Mouse (Mus musculus) CH12.LX (cell line): Measurements from ENCODE around the gene Gm12216. TPM values are rescaled to one million over a fixed set of nuclear protein-coding genes. Genes with fewer than 3 reads are reported as not detected.

Experiments used
- DNase-seq: peaks from one replicate; pipeline ENCODE4 v3.0.0-alpha.2; 2013; ENCODE audit errors: extremely low read depth
- H3K27ac ChIP-seq: 2 replicates; pipeline ENCODE4 v1.5.1; 2012; ENCODE audit warnings: low read depth, mild to moderate bottlenecking, control low read depth, moderate library complexity; ENCODE audit not compliant: insufficient read depth
- H3K27me3 ChIP-seq: replicated peaks from 2 replicates; pipeline ENCODE3; 2012; ENCODE audit warnings: inconsistent platforms
- H3K36me3 ChIP-seq, 2 experiments: replicated peaks in 1 of 2; 2 replicates each; pipeline versions ENCODE3 to v1.6.1; 2012; ENCODE audit warnings: inconsistent platforms in 1 of 2, low read length in 1 of 2, mild to moderate bottlenecking in 1 of 2, mixed read lengths in 1 of 2, moderate library complexity in 1 of 2; ENCODE audit not compliant: control insufficient read depth in 1 of 2, insufficient read depth in 1 of 2
- H3K4me1 ChIP-seq, 2 experiments: 2 replicates each; pipeline ENCODE4 v1.6.1; 2012; ENCODE audit warnings: inconsistent platforms in 1 of 2, moderate library complexity in 1 of 2; ENCODE audit not compliant: insufficient read depth in 2 of 2, control insufficient read depth in 1 of 2
- H3K4me2 ChIP-seq: 2 replicates; pipeline ENCODE4 v1.6.1; 2012; ENCODE audit warnings: low read depth, mild to moderate bottlenecking, control low read depth; ENCODE audit not compliant: poor library complexity, insufficient read depth, severe bottlenecking
- H3K4me3 ChIP-seq, 3 experiments: fragments of 150-350 bp in 1 of 3; sonication (generic) in 1 of 3; replicated peaks in 1 of 3; 2 replicates each; pipeline versions ENCODE3 to v1.5.1; 2011 to 2012; ENCODE audit warnings: low read depth in 2 of 3, low read length in 2 of 3, mild to moderate bottlenecking in 2 of 3, moderate library complexity in 2 of 3, control low read depth in 1 of 3, improper control_type of control experiment in 1 of 3, inconsistent platforms in 1 of 3, mixed read lengths in 1 of 3; ENCODE audit not compliant: poor library complexity in 1 of 3
- H3K79me2 ChIP-seq: replicated peaks from 2 replicates; pipeline ENCODE4 v1.6.1; 2012; ENCODE audit warnings: mild to moderate bottlenecking, moderate library complexity; ENCODE audit not compliant: control insufficient read depth, poor library complexity, insufficient read depth, severe bottlenecking; ENCODE audit errors: extremely low read depth
- H3K9ac ChIP-seq: 2 replicates; pipeline ENCODE4 v1.6.1; 2012; ENCODE audit warnings: low read depth, mild to moderate bottlenecking, control low read depth, moderate library complexity; ENCODE audit not compliant: insufficient read depth
- H3K9me3 ChIP-seq: replicated peaks from 2 replicates; pipeline ENCODE3; 2012; ENCODE audit warnings: low read length, inconsistent platforms, mixed read lengths
- BHLHE40 ChIP-seq: IDR thresholded peaks from 2 replicates; pipeline ENCODE4 v1.6.1; 2011; ENCODE audit warnings: mild to moderate bottlenecking, low read depth, low read length, improper control_type of control experiment
- CHD1 ChIP-seq: IDR thresholded peaks from 2 replicates; pipeline ENCODE4 v1.6.1; 2012; ENCODE audit warnings: low read depth, low read length, improper control_type of control experiment, inconsistent platforms
- CHD2 ChIP-seq: IDR thresholded peaks from 2 replicates; pipeline ENCODE4 v1.6.1; 2011; ENCODE audit warnings: low read length, improper control_type of control experiment
- CTCF ChIP-seq, 2 experiments: IDR thresholded peaks in 1 of 2; conservative IDR thresholded peaks in 1 of 2; 2 replicates each; pipeline ENCODE4 v1.5.1; 2011 to 2012; ENCODE audit warnings: low read depth in 2 of 2, low read length in 2 of 2, improper control_type of control experiment in 1 of 2, inconsistent platforms in 1 of 2, mild to moderate bottlenecking in 1 of 2, moderate library complexity in 1 of 2
- E2F4 ChIP-seq: IDR thresholded peaks from 2 replicates; pipeline ENCODE4 v1.6.1; 2011; ENCODE audit warnings: low read depth, low read length, improper control_type of control experiment; ENCODE audit not compliant: insufficient replicate concordance
- ELF1 ChIP-seq: IDR thresholded peaks from 2 replicates; pipeline ENCODE4 v1.6.1; 2014; ENCODE audit warnings: low read depth, mild to moderate bottlenecking, inconsistent platforms, low read length, improper control_type of control experiment
- EP300 ChIP-seq: IDR thresholded peaks from 2 replicates; pipeline ENCODE4 v1.6.1; 2011; ENCODE audit warnings: low read length, improper control_type of control experiment
- ETS1 ChIP-seq: conservative IDR thresholded peaks from 2 replicates; pipeline ENCODE4 v1.6.1; 2012; ENCODE audit warnings: low read depth, mild to moderate bottlenecking, inconsistent platforms, low read length, improper control_type of control experiment, moderate library complexity
- GABPA ChIP-seq: IDR thresholded peaks from 2 replicates; pipeline ENCODE4 v1.6.1; 2012; ENCODE audit warnings: low read depth, low read length, improper control_type of control experiment, inconsistent platforms; ENCODE audit not compliant: insufficient replicate concordance
- HCFC1 ChIP-seq: IDR thresholded peaks from 2 replicates; pipeline ENCODE4 v1.6.1; 2012; ENCODE audit warnings: low read depth, mild to moderate bottlenecking, inconsistent platforms, low read length, improper control_type of control experiment
- IRF4 ChIP-seq: IDR thresholded peaks from 2 replicates; pipeline ENCODE4 v1.6.1; 2014; ENCODE audit warnings: low read depth, mild to moderate bottlenecking, inconsistent platforms, low read length, improper control_type of control experiment
- JUN ChIP-seq: IDR thresholded peaks from 2 replicates; pipeline ENCODE4 v1.6.1; 2011; ENCODE audit warnings: low read depth, mild to moderate bottlenecking, low read length, improper control_type of control experiment, moderate library complexity; ENCODE audit not compliant: insufficient read depth
- JUND ChIP-seq: conservative IDR thresholded peaks from 2 replicates; pipeline ENCODE4 v1.6.1; 2011; ENCODE audit warnings: low read depth, low read length, improper control_type of control experiment
- KAT2A ChIP-seq: IDR thresholded peaks from 2 replicates; pipeline ENCODE4 v1.6.1; 2012; ENCODE audit warnings: low read length, improper control_type of control experiment, inconsistent platforms; ENCODE audit not compliant: insufficient replicate concordance
- MAFK ChIP-seq: IDR thresholded peaks from 2 replicates; pipeline ENCODE4 v1.6.1; 2011; ENCODE audit warnings: low read length, improper control_type of control experiment; ENCODE audit not compliant: insufficient replicate concordance
- MAX ChIP-seq: IDR thresholded peaks from 2 replicates; pipeline ENCODE4 v1.6.1; 2011; ENCODE audit warnings: low read length, improper control_type of control experiment
- MAZ ChIP-seq: IDR thresholded peaks from 2 replicates; pipeline ENCODE4 v1.6.1; 2012; ENCODE audit warnings: low read depth, mild to moderate bottlenecking, inconsistent platforms, low read length, improper control_type of control experiment, moderate library complexity
- MEF2A ChIP-seq: IDR thresholded peaks from 2 replicates; pipeline ENCODE4 v1.6.1; 2014; ENCODE audit warnings: low read depth, mild to moderate bottlenecking, inconsistent platforms, low read length, improper control_type of control experiment, borderline replicate concordance
- MXI1 ChIP-seq: IDR thresholded peaks from 2 replicates; pipeline ENCODE4 v1.6.1; 2011; ENCODE audit warnings: mild to moderate bottlenecking, low read depth, low read length, improper control_type of control experiment
- MYC ChIP-seq: IDR thresholded peaks from 2 replicates; pipeline ENCODE4 v1.6.1; 2011; ENCODE audit warnings: low read depth, mild to moderate bottlenecking, improper control_type of control experiment, low read length
- NELFE ChIP-seq: IDR thresholded peaks from 2 replicates; pipeline ENCODE4 v1.6.1; 2011; ENCODE audit warnings: low read depth, low read length, improper control_type of control experiment
- NRF1 ChIP-seq: IDR thresholded peaks from 2 replicates; pipeline ENCODE4 v1.6.1; 2014; ENCODE audit warnings: low read depth, mild to moderate bottlenecking, inconsistent platforms, low read length, improper control_type of control experiment, moderate library complexity
- PAX5 ChIP-seq: IDR thresholded peaks from 2 replicates; pipeline ENCODE4 v1.6.1; 2012; ENCODE audit warnings: low read length, inconsistent platforms, mixed read lengths
- POLR2A ChIP-seq: IDR thresholded peaks from 2 replicates; pipeline ENCODE4 v1.6.1; 2011; ENCODE audit warnings: low read depth, mild to moderate bottlenecking, improper control_type of control experiment, low read length
- POLR2AphosphoS2 ChIP-seq: IDR thresholded peaks from 2 replicates; pipeline ENCODE4 v1.6.1; 2011; ENCODE audit warnings: low read depth, low read length, improper control_type of control experiment
- RAD21 ChIP-seq: IDR thresholded peaks from 2 replicates; pipeline ENCODE4 v1.6.1; 2011; ENCODE audit warnings: low read depth, mild to moderate bottlenecking, low read length, improper control_type of control experiment, moderate library complexity
- RCOR1 ChIP-seq: conservative IDR thresholded peaks from 2 replicates; pipeline ENCODE4 v1.6.1; 2012; ENCODE audit warnings: low read depth, mild to moderate bottlenecking, inconsistent platforms, low read length, improper control_type of control experiment
- SIN3A ChIP-seq: IDR thresholded peaks from 2 replicates; pipeline ENCODE4 v1.6.1; 2012; ENCODE audit warnings: low read length, improper control_type of control experiment, inconsistent platforms
- SMC3 ChIP-seq: IDR thresholded peaks from 2 replicates; pipeline ENCODE4 v1.6.1; 2011; ENCODE audit warnings: low read depth, low read length, improper control_type of control experiment
- TBP ChIP-seq: conservative IDR thresholded peaks from 2 replicates; pipeline ENCODE4 v1.6.1; 2011; ENCODE audit warnings: low read depth, low read length, improper control_type of control experiment
- TCF12 ChIP-seq: IDR thresholded peaks from 2 replicates; pipeline ENCODE4 v1.6.1; 2014; ENCODE audit warnings: low read depth, mild to moderate bottlenecking, inconsistent platforms, low read length, improper control_type of control experiment
- UBTF ChIP-seq: IDR thresholded peaks from 2 replicates; pipeline ENCODE4 v1.6.1; 2012; ENCODE audit warnings: low read depth, mild to moderate bottlenecking, inconsistent platforms, low read length, improper control_type of control experiment, moderate library complexity
- USF1 ChIP-seq: IDR thresholded peaks from 2 replicates; pipeline ENCODE4 v1.6.1; 2014; ENCODE audit warnings: low read depth, mild to moderate bottlenecking, inconsistent platforms, low read length, improper control_type of control experiment
- USF2 ChIP-seq: conservative IDR thresholded peaks from 2 replicates; pipeline ENCODE4 v1.6.1; 2011; ENCODE audit warnings: low read depth, low read length, improper control_type of control experiment
- ZC3H11A ChIP-seq: IDR thresholded peaks from 2 replicates; pipeline ENCODE4 v1.6.1; 2012; ENCODE audit warnings: low read depth, mild to moderate bottlenecking, inconsistent platforms, low read length, improper control_type of control experiment
- ZKSCAN1 ChIP-seq: IDR thresholded peaks from 2 replicates; pipeline ENCODE4 v1.6.1; 2012; ENCODE audit warnings: low read depth, inconsistent platforms, low read length, improper control_type of control experiment, borderline replicate concordance
- ZMIZ1 ChIP-seq: IDR thresholded peaks from 2 replicates; pipeline ENCODE4 v1.6.1; 2012; ENCODE audit warnings: low read depth, mild to moderate bottlenecking, inconsistent platforms, low read length, improper control_type of control experiment
- ZNF384 ChIP-seq: IDR thresholded peaks from 2 replicates; pipeline ENCODE4 v1.6.1; 2012; ENCODE audit warnings: low read depth, low read length, improper control_type of control experiment, inconsistent platforms
- dilution Hi-C: fragments of 300-500 bp; cut with MboI; formaldehyde crosslinking; loops from 2 replicates; pipeline ENCODE4 v1.14.3; 2020; ENCODE audit warnings: low sequenced_read_pairs; ENCODE audit not compliant: extremely low pct_unique_long_range_greater_than_20kb, extremely low pct_ligation_motif_present
- in situ Hi-C: fragments of 300-500 bp; cut with MboI; formaldehyde crosslinking; loops from 3 replicates; pipeline ENCODE4 v1.14.3; 2019; ENCODE audit warnings: low sequenced_read_pairs, low pct_ligation_motif_present, low pct_unique_long_range_greater_than_20kb, mixed read lengths
- polyA plus RNA-seq: library from polyadenylated mRNA; unstranded; fragments of >175 nt; gene quantifications from 2 replicates; pipeline ENCODE4 v1.2.1, GENCODE M21; 2012; ENCODE audit warnings: low read depth; ENCODE audit not compliant: insufficient read length
- total RNA-seq, 2 experiments: library from RNA; depleted of rRNA; stranded (reverse); fragments of 300-350 nt in 1 of 2; fragments of >200 nt in 1 of 2; gene quantifications; 2 replicates each; pipeline ENCODE4 v1.2.3; 2012 to 2014

Gene Gm12216
- total and polyA plus RNA-seq, 3 experiments: 0.56 to 2.7 (median 0.77) TPM

GRCm38 (mm10) chr11:53814810-53815209 lies 44.2 kb downstream of the Gm12216 start:
- Histone ChIP-seq H3K27me3 (no peaks in the 10 kb centered on the region), H3K9ac (no peak overlapping the region), H3K4me2 (no peak overlapping the region), H3K27ac (0 out of 2 replicates have a peak overlapping the region, but pooled peaks have one; percentile 25), H3K4me1 (peaks cover 51 to 79% of the 10 kb centered on the region in 2 experiments), H3K9me3 (no peaks in the 10 kb centered on the region), H3K36me3 (no peaks in the 10 kb centered on the region), H3K79me2 (no peaks in the 10 kb centered on the region), H3K4me3 (no peak overlapping the region)
- in situ Hi-C loops: no loop called here
- DNase-seq: peak; percentile 78
- TF ChIP-seq RCOR1 (0 out of 2 replicates have a peak, but pooled peaks have one; percentile 73), JUND (peak; percentile 99), KAT2A (0 out of 2 replicates have a peak, but pooled peaks have one; percentile 22), RAD21 (no peak; the same call in 1 of the 2 replicates), POLR2AphosphoS2 (no peak), MXI1 (peak; percentile 50; the same call in 1 of the 2 replicates), UBTF (no peak), ELF1 (peak; percentile 27; the same call in 1 of the 2 replicates), ZC3H11A (no peak), NRF1 (no peak), EP300 (peak; percentile 93), CHD1 (peak; percentile 80; the same call in 1 of the 2 replicates), TBP (0 out of 2 replicates have a peak, but pooled peaks have one; percentile 16), MEF2A (peak; percentile 95), ZMIZ1 (no peak), SMC3 (no peak; the same call in 1 of the 2 replicates), GABPA (no peak), USF1 (no peak), MAZ (no peak), MYC (peak; percentile 78; the same call in 1 of the 2 replicates), JUN (peak; percentile 100), CTCF (conservative IDR thresholded peaks at IDR 0.05 in 1 of 2, IDR thresholded peaks at IDR 0.05 in 1 of 2; ENCODE audit: low read depth in 2 of 2, low read length in 2 of 2) (no peak), POLR2A (peak; percentile 34; the same call in 1 of the 2 replicates), USF2 (no peak), NELFE (no peak), ETS1 (peak; percentile 87), MAX (peak; percentile 67), TCF12 (peak; percentile 83), ZKSCAN1 (peak; percentile 32; the same call in 1 of the 2 replicates), ZNF384 (peak; percentile 67), IRF4 (peak; percentile 92), CHD2 (peak; percentile 76; the same call in 1 of the 2 replicates), MAFK (peak; percentile 68), E2F4 (peak; percentile 49; the same call in 1 of the 2 replicates), PAX5 (no peak), HCFC1 (peak; percentile 46), SIN3A (0 out of 2 replicates have a peak, but pooled peaks have one; percentile 62), BHLHE40 (peak; percentile 73)
- dilution Hi-C loops: no loop called here
